Mouse (Mus musculus) heart, embryonic 14.5 days (tissue): ENCODE measurements around the gene Igfbpl1. TPM values are rescaled to one million over a fixed set of nuclear protein-coding genes. Genes with fewer than 3 reads are reported as not detected.
A peak's percentile ranks its signal among the peaks of the same experiment; 100 is the strongest.

ENCODE experiments used
- ATAC-seq: fragments of 200-750 bp; cut with Nextera tagmentation; 2 replicates; pipeline ENCODE4 v1.8.0; 2017; ENCODE audit warnings: low read depth, moderate TSS enrichment; ENCODE audit not compliant: insufficient number of reproducible peaks, insufficient read depth, low FRiP score
- H3K27ac ChIP-seq, 2 experiments: fragments of 200-500 bp in 1 of 2; fragments of 300-500 bp in 1 of 2; sonication (generic) in 1 of 2; replicated peaks in 1 of 2; 2 replicates each; pipeline ENCODE4 v1.5.1; 2012 to 2014; ENCODE audit warnings: low read depth in 2 of 2, low read length in 2 of 2, control low read depth in 1 of 2, mild to moderate bottlenecking in 1 of 2, mixed read lengths in 1 of 2; ENCODE audit not compliant: control insufficient read depth in 1 of 2, insufficient read depth in 1 of 2
- H3K27me3 ChIP-seq: fragments of 300-500 bp; sonication (generic); 2 replicates; pipeline ENCODE4 v1.6.1; 2014; ENCODE audit warnings: mild to moderate bottlenecking, low read length, control low read depth; ENCODE audit not compliant: control insufficient read depth, insufficient read depth
- H3K36me3 ChIP-seq: fragments of 300-500 bp; sonication (generic); 2 replicates; pipeline ENCODE4 v1.6.1; 2014; ENCODE audit warnings: mild to moderate bottlenecking, control low read depth, low read length, mixed read lengths; ENCODE audit not compliant: control insufficient read depth, insufficient read depth
- H3K4me1 ChIP-seq, 2 experiments: fragments of 200-500 bp in 1 of 2; fragments of 300-500 bp in 1 of 2; sonication (generic) in 1 of 2; 2 replicates each; pipeline ENCODE4 v1.6.1; 2012 to 2014; ENCODE audit warnings: low read length in 2 of 2, control low read depth in 1 of 2, mixed read lengths in 1 of 2; ENCODE audit not compliant: control insufficient read depth in 2 of 2, insufficient read depth in 2 of 2
- H3K4me2 ChIP-seq: fragments of 300-500 bp; sonication (generic); 2 replicates; pipeline ENCODE4 v1.6.1; 2014; ENCODE audit warnings: mild to moderate bottlenecking, low read length
- H3K4me3 ChIP-seq, 2 experiments: fragments of 200-500 bp in 1 of 2; fragments of 300-500 bp in 1 of 2; sonication (generic) in 1 of 2; 2 replicates each; pipeline ENCODE4 v1.5.1; 2012 to 2014; ENCODE audit warnings: low read length in 2 of 2, mild to moderate bottlenecking in 2 of 2, control low read depth in 1 of 2, low read depth in 1 of 2, moderate library complexity in 1 of 2; ENCODE audit not compliant: control insufficient read depth in 1 of 2, insufficient read depth in 1 of 2
- H3K9ac ChIP-seq: fragments of 300-500 bp; sonication (generic); 2 replicates; pipeline ENCODE4 v1.6.1; 2014; ENCODE audit warnings: mild to moderate bottlenecking, low read length
- H3K9me3 ChIP-seq: fragments of 300-500 bp; sonication (generic); 2 replicates; pipeline ENCODE4 v1.6.1; 2016; ENCODE audit warnings: low read length, control low read depth; ENCODE audit not compliant: control insufficient read depth
- WGBS: fragments of 180-500 bp; shearing (Covaris S2); extraction: QIAGEN DNeasy Blood & Tissue Kit; methylation state at CpG from one replicate; pipeline ENCODE4 v1.1.7; 2014; 5-methylcytosine and 5-hydroxymethylcytosine counted together
- polyA plus RNA-seq: library from polyadenylated mRNA; unstranded; fragments of >200 nt; fragmentation: Nextera tagmentation; extraction: Ambion mirVana; gene quantifications from 2 replicates; pipeline ENCODE4 v1.2.1, GENCODE M21; 2014

Gene Igfbpl1
- 5.9 TPM in 2 replicates for polyA plus RNA-seq

- Histone ChIP-seq H3K4me2 (peak within 1 kb of the TSS; percentile 90), H3K27me3 (peaks cover 71% of the 10 kb centered on the region), H3K4me1 (peaks cover 19 to 24% of the 10 kb centered on the region in 2 experiments), H3K36me3 (no peaks in the 10 kb centered on the region), H3K9ac (peak within 1 kb of the TSS; percentile 64), H3K27ac (no peak within 1 kb of the TSS), H3K4me3 (peak within 1 kb of the TSS; percentile 46 to 54), H3K9me3 (no peaks in the 10 kb centered on the region)
- 2% methylated on average over 91 of the region's 91 CpGs for WGBS
- ATAC-seq, result no peak
Observed at GRCm38 (mm10) chr4:45826275-45827040, at the start of gene Igfbpl1. TSS of gene Igfbpl1 (minus strand) at chr4:45826923.

DNA sequence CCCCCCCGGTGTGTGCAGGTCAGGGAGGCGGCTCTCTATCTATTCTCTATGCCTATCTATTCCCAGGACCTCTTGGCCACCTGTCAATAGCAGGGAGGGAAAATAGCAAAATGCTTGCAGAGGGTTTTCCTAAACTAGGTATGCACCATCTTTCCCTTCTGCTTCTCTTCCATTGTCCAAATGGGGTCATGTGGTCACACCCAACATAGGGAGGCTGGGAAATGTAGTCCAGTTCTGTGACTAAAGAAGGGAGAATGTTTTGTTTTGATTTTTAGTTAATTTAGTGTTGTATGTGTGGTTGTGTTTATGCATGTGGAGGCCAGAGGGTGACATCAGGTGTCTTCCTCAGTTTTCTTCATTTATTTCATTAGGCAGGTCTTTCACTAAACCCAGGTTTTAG is 45.4 kb upstream of the Igfbpl1 start:
- H3K4me3 ChIP-seq, result no peak overlapping the region
- H3K9me3 ChIP-seq, result 0 out of 2 replicates have a peak, but pooled peaks cover 4% of the 10 kb centered on the region
- ATAC-seq, result no peak

DNA sequence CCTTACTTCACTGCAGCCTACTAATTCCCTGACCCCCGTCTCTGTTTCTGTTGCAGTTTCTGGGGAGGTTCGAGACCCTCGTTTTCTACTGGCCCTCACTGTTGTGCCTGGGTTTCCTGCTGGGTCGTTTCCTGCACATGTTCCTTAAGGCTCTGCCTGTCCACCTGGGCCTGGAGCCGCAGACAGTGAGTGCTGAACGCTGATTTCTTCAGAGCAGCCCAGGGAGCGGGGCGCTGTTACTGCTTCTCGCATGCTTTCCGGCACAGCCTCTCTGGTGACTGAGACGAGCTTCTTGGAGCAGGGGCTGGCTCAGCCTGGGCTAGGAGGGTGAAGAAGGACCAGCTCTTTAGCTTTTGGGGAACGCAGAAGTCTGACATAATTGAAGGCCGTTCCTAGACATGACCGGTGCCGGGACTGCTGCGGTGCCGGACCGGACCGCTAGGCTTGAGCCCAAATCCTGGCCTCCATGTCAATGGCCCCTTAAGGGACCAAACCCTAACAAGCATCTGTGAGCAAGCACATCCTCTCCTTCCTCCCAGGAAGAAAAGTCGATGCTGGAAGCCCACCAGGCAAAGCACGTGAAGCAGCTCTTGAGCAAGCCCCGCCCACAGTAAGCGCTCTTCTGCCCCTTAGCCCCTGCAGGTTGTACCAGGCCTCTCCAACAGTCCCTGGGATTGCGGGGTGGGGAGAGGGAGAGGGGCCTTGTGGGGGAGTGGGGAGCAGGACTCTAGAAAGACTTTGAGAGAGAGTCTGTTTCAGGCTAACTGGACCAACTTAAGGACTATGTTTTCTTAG is 42.5 kb upstream of the Igfbpl1 start:
- Histone ChIP-seq H3K36me3 (no peaks in the 10 kb centered on the region), H3K27me3 (no peaks in the 10 kb centered on the region), H3K4me2 (peak overlapping the region; percentile 54), H3K4me3 (peak overlapping the region in 1 of 2 experiments; percentile 11; a peak in 1 of 4 replicates), H3K9ac (peak overlapping the region; percentile 35), H3K4me1 (peaks cover 2 to 6% of the 10 kb centered on the region in 2 experiments; a peak in 2 of 4 replicates), H3K9me3 (no peaks in the 10 kb centered on the region), H3K27ac (no peak overlapping the region)
- WGBS, result 26% methylated on average over 24 of the region's 24 CpGs
- no peak for ATAC-seq

More for the DNA sequence above, 45.4 kb upstream of the Igfbpl1 start:
- Histone ChIP-seq H3K27me3 (no peaks in the 10 kb centered on the region), H3K4me2 (no peak overlapping the region), H3K4me1 (peaks cover 2 to 6% of the 10 kb centered on the region in 2 experiments; a peak in 2 of 4 replicates), H3K36me3 (no peaks in the 10 kb centered on the region), H3K27ac (no peak overlapping the region), H3K9ac (no peak overlapping the region)
- 77% methylated on average over 2 of the region's 2 CpGs for WGBS

DNA sequence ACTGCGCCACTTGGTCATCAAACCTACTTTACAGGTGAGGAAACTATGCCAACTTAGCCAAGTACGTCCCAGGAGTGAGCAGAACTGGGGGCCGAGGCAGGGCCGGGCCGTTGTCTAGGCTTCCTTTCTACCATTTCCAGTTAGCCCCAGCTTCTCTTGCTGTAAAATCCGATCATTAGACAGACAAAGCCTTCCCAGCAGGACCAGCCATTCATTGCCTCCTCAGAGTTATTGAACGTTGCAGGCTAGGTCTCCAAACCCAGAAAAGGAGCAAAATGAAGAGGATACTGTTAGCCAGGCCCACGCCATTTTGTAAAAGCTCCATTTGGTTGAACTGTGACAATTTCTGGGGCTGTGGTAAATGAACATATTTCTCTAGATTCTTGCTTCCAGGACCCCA is 40.7 kb upstream of the Igfbpl1 start:
- H3K4me1 ChIP-seq, result peaks cover 2 to 6% of the 10 kb centered on the region in 2 experiments; a peak in 2 of 4 replicates
- no peak overlapping the region for H3K4me3 ChIP-seq
- no peak for ATAC-seq

GRCm38 (mm10) chr4:45861160-45861559 is 34.4 kb upstream of the Igfbpl1 start:
- H3K9me3 ChIP-seq, result peaks cover 6% of the 10 kb centered on the region; the same call in 1 of the 2 replicates
- ATAC-seq, result no peak
- H3K4me3 ChIP-seq, result no peak overlapping the region
- no peak overlapping the region for H3K9ac ChIP-seq
- H3K36me3 ChIP-seq, result no peaks in the 10 kb centered on the region
- H3K27me3 ChIP-seq, result 0 out of 2 replicates have a peak, but pooled peaks cover 2% of the 10 kb centered on the region
- H3K4me2 ChIP-seq, result no peak overlapping the region
- 46% methylated on average over 5 of the region's 5 CpGs for WGBS
- H3K27ac ChIP-seq, result no peak overlapping the region
- no peaks in the 10 kb centered on the region for H3K4me1 ChIP-seq

More for the DNA sequence above, 40.7 kb upstream of the Igfbpl1 start:
- 90% methylated on average over 8 of the region's 8 CpGs for WGBS
- Histone ChIP-seq H3K27me3 (no peaks in the 10 kb centered on the region), H3K27ac (no peak overlapping the region), H3K36me3 (no peaks in the 10 kb centered on the region), H3K9ac (no peak overlapping the region), H3K4me2 (no peak overlapping the region), H3K9me3 (no peaks in the 10 kb centered on the region)

GRCm38 (mm10) chr4:45855803-45856424 is 29.2 kb upstream of the Igfbpl1 start:
- Histone ChIP-seq H3K27ac (no peak overlapping the region), H3K36me3 (no peaks in the 10 kb centered on the region), H3K27me3 (0 out of 2 replicates have a peak, but pooled peaks cover 3% of the 10 kb centered on the region), H3K4me2 (no peak overlapping the region), H3K4me3 (no peak overlapping the region), H3K9me3 (peaks cover 6% of the 10 kb centered on the region; the same call in 1 of the 2 replicates), H3K9ac (no peak overlapping the region), H3K4me1 (peaks cover 5 to 8% of the 10 kb centered on the region in 2 experiments; a peak in 3 of 4 replicates)
- 45% methylated on average over 19 of the region's 19 CpGs for WGBS
- no peak for ATAC-seq
